Mouse (Mus musculus) heart, embryonic 16.5 days (tissue): ENCODE data around the gene Sgta. TPM values are rescaled to one million over a fixed set of nuclear protein-coding genes. Genes with fewer than 3 reads are reported as not detected.

Experiments used
- ATAC-seq: fragments of 200-750 bp; cut with Nextera tagmentation; replicated peaks from 2 replicates; pipeline ENCODE4 v1.8.0; 2017; ENCODE audit warnings: moderate number of reproducible peaks; ENCODE audit not compliant: insufficient read depth, low FRiP score; ENCODE audit errors: extremely low read depth
- H3K27ac ChIP-seq: fragments of 300-500 bp; sonication (generic); 2 replicates; pipeline ENCODE4 v1.5.1; 2014; ENCODE audit warnings: mild to moderate bottlenecking, low read length, control low read depth, moderate library complexity
- H3K27me3 ChIP-seq: fragments of 300-500 bp; sonication (generic); 2 replicates; pipeline ENCODE4 v1.6.1; 2014; ENCODE audit warnings: low read length, mixed read lengths; ENCODE audit not compliant: control insufficient read depth, insufficient read depth
- H3K36me3 ChIP-seq: fragments of 300-500 bp; sonication (generic); 2 replicates; pipeline ENCODE4 v1.6.1; 2014; ENCODE audit not compliant: control insufficient read depth, insufficient read depth
- H3K4me1 ChIP-seq: fragments of 300-500 bp; sonication (generic); 2 replicates; pipeline ENCODE4 v1.6.1; 2014; ENCODE audit warnings: low read length, mixed read lengths; ENCODE audit not compliant: control insufficient read depth, insufficient read depth
- H3K4me2 ChIP-seq: fragments of 300-500 bp; sonication (generic); 2 replicates; pipeline ENCODE4 v1.6.1; 2014; ENCODE audit warnings: low read depth, mild to moderate bottlenecking, control low read depth, low read length
- H3K4me3 ChIP-seq: fragments of 300-500 bp; sonication (generic); 2 replicates; pipeline ENCODE4 v1.5.1; 2014; ENCODE audit warnings: mild to moderate bottlenecking, control low read depth, low read length
- H3K9ac ChIP-seq: fragments of 300-500 bp; sonication (generic); 2 replicates; pipeline ENCODE4 v1.6.1; 2014; ENCODE audit warnings: low read length, control low read depth
- H3K9me3 ChIP-seq: fragments of 300-500 bp; sonication (generic); replicated peaks from 2 replicates; pipeline ENCODE4 v1.6.1; 2016; ENCODE audit warnings: low read length; ENCODE audit not compliant: control insufficient read depth
- WGBS: fragments of 180-500 bp; shearing (Covaris S2); extraction: QIAGEN DNeasy Blood & Tissue Kit; methylation state at CpG from one replicate; pipeline ENCODE4 v1.1.7; 2014; 5-methylcytosine and 5-hydroxymethylcytosine counted together
- polyA plus RNA-seq: library from polyadenylated mRNA; unstranded; fragments of >200 nt; fragmentation: Nextera tagmentation; extraction: Ambion mirVana; gene quantifications from 2 replicates; pipeline ENCODE4 v1.2.1, GENCODE M21; 2015

Gene Sgta
- 166 and 174 TPM in 2 replicates for polyA plus RNA-seq

DNA sequence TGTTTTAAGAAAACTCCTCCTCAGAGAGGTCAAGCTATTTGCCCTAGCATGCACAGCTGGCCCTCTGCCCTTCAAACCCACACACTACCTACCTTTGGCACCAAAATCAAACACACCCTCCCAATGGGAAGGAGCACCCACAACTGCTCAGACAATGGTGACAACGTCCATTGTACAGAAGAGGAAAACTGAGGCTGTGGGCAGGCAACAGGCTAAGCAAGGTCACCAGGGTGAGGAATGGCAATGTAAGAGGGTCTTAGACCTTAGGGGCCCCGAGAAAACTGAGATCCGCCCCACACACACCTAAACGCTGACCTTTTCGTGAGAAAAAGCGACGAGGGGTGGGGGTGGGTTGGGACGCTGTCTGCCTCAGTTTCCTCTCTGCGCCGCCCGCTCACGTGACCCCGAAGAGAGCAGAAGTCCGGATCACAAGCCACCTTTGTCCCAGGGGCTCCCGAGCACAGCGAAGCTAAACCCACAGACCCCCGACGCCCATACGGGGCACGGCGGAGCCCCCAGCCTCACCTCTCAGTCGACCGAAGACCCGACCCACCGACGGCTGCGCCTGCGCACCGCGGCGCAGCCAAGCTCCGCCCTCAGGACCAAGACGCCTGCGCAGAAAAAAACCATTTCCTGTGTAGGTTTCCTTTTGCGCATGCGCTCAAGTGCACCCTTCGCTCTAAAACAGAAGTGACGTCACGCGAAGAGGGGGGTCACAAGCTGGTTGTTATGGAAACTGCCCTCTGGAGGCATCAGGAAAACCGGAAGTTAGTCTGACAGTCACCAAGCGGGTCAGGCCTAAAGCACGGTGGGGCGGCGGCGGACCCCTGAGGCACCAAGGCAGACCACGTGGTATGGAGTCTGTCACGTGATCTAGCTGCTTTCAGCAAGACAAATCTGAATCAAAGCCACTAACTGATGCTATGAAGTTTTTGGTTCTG lies at the start of gene Sgta:
Gene Sgta, minus strand, starts transcription at position 579 of the 941 bp plus-strand sequence.
- WGBS: under 1% methylated on average over 48 of the region's 48 CpGs
- ATAC-seq: peak; percentile 95
- Histone ChIP-seq H3K9ac (peak within 1 kb of the TSS; percentile 92), H3K4me2 (peak within 1 kb of the TSS; percentile 86), H3K4me1 (peaks cover 13% of the 10 kb centered on the region), H3K27ac (peak within 1 kb of the TSS; percentile 68; the same call in 1 of the 2 replicates), H3K4me3 (peak within 1 kb of the TSS; percentile 88), H3K27me3 (no peaks in the 10 kb centered on the region), H3K36me3 (no peaks in the 10 kb centered on the region), H3K9me3 (no peaks in the 10 kb centered on the region)

DNA sequence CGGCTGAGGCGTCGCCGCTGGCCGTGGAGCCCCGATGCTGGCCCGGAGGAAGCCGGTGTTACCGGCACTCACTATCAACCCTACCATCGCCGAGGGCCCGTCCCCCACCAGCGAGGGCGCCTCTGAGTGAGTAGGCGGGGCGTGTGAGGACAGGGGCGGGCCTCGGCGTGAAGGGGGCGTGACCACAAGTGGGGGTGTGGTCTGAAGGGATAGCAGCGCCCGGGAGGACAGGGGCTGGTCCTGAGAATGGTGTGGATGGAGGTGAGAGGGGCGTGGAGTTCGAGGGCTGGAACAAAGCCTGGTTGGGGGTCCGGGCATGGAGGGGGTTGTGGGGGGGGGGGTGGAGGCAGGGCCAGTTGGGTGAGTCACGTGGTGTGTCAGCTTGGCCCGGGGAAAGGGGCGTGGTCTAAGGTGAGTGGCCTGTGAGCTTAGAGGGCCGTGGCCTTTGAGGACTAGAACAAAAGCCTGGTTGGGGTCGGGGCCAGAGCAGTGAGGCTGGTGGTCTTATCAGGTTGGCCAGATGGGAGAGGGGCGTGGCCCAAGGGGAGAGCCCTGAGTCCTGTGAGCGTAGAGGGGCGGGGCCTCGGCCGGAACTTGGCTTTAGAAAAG lies 46.2 kb upstream of the Sgta start:
- Histone ChIP-seq H3K4me1 (peaks cover 14% of the 10 kb centered on the region), H3K4me3 (peak overlapping the region; percentile 75), H3K36me3 (peaks cover 26% of the 10 kb centered on the region), H3K9ac (peak overlapping the region; percentile 86), H3K27me3 (no peaks in the 10 kb centered on the region), H3K4me2 (peak overlapping the region; percentile 90), H3K9me3 (no peaks in the 10 kb centered on the region), H3K27ac (peak overlapping the region; percentile 96)
- under 1% methylated on average over 26 of the region's 35 CpGs for WGBS
- ATAC-seq: peak; percentile 87

DNA sequence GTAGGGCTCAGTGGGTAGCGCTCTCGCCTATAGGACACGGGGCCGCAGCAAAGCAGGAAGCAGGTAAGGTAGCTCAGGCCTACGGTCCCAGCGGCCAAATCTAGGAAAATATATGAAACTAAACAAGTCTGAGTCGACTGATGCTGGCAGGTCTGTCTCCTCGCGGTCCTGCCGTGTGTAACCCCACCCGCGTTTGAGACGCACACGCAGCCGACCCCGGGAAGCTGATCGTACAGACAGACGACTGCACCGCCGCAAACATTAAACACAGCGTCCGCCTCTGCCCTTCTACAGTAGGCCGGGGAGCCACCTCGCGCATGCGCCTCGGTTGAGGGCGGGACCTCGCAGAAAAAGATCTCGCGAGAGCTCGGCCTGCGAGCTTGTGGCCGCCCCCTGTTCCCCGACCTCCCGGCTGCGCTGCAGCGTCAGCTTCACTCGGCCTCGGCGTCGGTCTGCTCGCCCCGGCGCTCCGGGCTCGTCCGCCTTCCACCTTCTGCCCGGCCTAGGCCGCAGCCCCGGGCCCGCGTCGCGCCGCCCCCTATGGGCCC lies 45.7 kb upstream of the Sgta start, which contains the start of gene Map2k2:
Gene Map2k2, plus strand, starts transcription at position 351 of the 548 bp plus-strand sequence.
- H3K9ac ChIP-seq: peak within 1 kb of the TSS; percentile 86
- WGBS: under 1% methylated on average over 56 of the region's 56 CpGs
- H3K4me1 ChIP-seq: peaks cover 14% of the 10 kb centered on the region
- peak within 1 kb of the TSS; percentile 90 for H3K4me2 ChIP-seq
- H3K4me3 ChIP-seq: peak within 1 kb of the TSS; percentile 75
- H3K27ac ChIP-seq: peak within 1 kb of the TSS; percentile 96
- ATAC-seq: peak; percentile 95
- no peaks in the 10 kb centered on the region for H3K9me3 ChIP-seq
- no peaks in the 10 kb centered on the region for H3K27me3 ChIP-seq
- H3K36me3 ChIP-seq: peaks cover 21% of the 10 kb centered on the region

DNA sequence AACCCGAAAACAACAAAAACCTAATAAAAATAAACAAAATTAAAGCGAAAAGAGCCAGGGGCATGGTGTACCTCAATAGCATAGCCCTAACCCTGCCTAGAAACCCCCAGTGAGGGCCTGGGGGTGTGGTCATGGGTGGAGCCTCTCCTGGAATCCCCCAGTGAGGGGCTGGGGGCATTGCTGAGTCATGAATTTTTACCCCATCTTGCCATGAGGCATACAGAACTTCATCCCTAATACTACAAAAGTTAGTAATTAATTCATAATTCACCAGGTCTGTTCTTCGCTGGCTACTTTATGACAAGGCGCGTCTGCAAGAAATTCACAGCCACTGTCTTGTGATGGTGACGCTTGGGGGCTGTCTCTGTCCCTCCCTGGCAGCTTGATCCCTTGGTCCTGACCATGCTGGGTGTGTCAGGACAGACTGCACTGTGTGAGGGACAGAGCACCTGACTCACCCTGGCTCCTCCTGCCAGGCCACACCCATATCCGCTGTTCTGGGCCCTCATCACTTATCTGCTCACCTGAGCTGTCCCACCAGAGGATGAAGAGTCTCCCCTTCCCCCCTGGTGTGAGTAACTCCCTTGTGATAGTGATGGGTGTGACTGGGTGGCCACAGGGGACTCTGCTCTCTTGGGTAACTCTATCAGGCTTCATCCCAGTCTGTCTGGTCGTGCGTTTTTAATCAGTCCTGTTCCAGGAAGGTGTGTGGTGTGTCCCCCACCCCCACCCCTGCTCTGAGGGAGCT lies 35.1 kb upstream of the Sgta start:
- ATAC-seq: no peak
- WGBS: 54% methylated on average over 9 of the region's 9 CpGs
- no peaks in the 10 kb centered on the region for H3K36me3 ChIP-seq
- no peak overlapping the region for H3K4me2 ChIP-seq
- no peaks in the 10 kb centered on the region; the same call in 1 of the 2 replicates for H3K27me3 ChIP-seq
- no peaks in the 10 kb centered on the region for H3K4me1 ChIP-seq
- no peak overlapping the region for H3K4me3 ChIP-seq
- peaks cover 4% of the 10 kb centered on the region; the same call in 1 of the 2 replicates for H3K9me3 ChIP-seq
- H3K9ac ChIP-seq: no peak overlapping the region
- H3K27ac ChIP-seq: no peak overlapping the region

DNA sequence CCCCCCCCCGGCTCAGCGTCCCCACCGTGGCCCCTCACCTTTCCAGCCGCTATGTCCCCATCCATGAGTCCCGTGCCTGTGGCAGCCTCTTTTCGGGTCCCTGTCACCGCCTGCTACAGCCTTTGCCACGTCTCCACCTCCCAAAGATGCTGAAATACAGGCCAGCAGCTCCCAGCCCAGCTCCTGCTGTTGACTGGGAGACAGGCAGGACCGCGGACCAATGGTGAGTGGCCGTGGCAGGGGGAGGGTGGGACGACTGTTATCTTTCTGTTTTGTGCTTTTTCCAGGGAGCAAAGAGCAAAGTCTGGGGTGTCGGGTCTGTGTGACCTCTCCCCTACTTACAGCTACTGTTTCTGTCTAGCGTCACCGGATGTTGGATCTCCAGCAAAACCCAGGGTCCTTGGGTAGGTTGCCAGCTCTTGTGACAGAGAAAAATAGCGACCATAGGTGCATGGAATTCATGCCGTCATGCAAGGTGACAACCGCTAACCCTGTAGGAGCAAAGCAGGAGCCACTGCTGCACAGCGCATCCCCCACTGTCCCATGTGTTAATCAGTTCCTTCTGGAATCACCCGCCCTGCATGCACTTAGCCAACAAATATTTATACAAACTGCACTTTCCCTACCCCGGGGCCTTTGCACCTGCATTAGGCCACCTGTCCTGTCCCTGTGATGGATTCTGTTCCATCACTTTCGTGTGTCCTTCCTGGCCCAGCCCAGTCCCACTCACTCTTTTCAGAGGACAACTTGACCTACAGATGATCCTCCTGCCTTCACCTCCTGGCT lies 32.7 kb upstream of the Sgta start:
- no peaks in the 10 kb centered on the region; the same call in 1 of the 2 replicates for H3K27me3 ChIP-seq
- H3K4me3 ChIP-seq: no peak overlapping the region
- ATAC-seq: no peak
- peaks cover 4% of the 10 kb centered on the region; the same call in 1 of the 2 replicates for H3K9me3 ChIP-seq
- no peak overlapping the region for H3K27ac ChIP-seq
- H3K36me3 ChIP-seq: no peaks in the 10 kb centered on the region
- no peak overlapping the region for H3K4me2 ChIP-seq
- 42% methylated on average over 22 of the region's 22 CpGs for WGBS
- H3K4me1 ChIP-seq: no peaks in the 10 kb centered on the region
- no peak overlapping the region for H3K9ac ChIP-seq

DNA sequence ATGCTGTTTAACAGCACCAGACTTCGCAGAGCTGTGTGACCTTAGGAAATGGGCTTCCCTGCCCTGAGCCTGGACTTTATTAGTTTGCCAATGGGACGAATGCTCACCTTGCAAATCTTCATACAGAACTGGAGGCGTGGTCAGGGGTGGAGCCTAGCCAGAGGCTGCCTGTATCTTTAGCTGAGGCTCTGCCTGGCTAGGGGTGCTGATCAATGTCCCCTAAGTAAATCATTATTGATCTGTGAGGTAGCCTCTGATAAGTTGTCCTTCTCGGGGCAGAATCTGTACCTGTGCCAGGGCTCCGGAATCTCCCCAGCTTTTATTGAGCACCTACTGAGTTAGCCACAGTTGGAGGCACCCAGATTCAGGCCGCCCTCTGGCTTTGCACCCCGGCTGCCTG lies 30.6 kb upstream of the Sgta start:
- 71% methylated on average over 7 of the region's 7 CpGs for WGBS
- no peaks in the 10 kb centered on the region for H3K36me3 ChIP-seq
- H3K4me2 ChIP-seq: no peak overlapping the region
- H3K9me3 ChIP-seq: no peaks in the 10 kb centered on the region; the same call in 1 of the 2 replicates
- H3K4me1 ChIP-seq: no peaks in the 10 kb centered on the region
- H3K27me3 ChIP-seq: no peaks in the 10 kb centered on the region; the same call in 1 of the 2 replicates
- no peak for ATAC-seq
- H3K4me3 ChIP-seq: no peak overlapping the region
- H3K27ac ChIP-seq: no peak overlapping the region
- H3K9ac ChIP-seq: no peak overlapping the region

DNA sequence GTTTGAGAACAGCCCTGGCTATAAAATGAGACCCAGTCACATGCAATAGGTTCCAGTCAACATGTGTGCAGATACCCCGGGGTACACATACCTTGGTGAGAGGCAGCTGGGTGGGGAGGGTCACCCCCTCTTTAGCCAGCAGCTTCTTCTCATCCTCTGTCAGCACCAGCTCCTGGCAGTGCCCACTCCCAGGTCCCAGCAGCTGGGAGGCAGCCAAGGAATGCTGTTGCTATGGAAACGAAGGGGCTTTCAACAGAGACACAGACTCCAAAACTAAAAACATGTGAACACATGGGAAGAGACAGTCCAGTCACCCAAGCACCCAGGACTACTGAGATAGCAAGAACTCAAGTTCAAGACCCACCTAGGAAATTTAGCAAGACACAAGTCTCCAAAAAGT lies 29.2 kb upstream of the Sgta start:
- ATAC-seq: no peak
- Histone ChIP-seq H3K36me3 (no peaks in the 10 kb centered on the region), H3K9ac (no peak overlapping the region), H3K27me3 (no peaks in the 10 kb centered on the region; the same call in 1 of the 2 replicates), H3K4me3 (no peak overlapping the region), H3K4me2 (no peak overlapping the region), H3K4me1 (no peaks in the 10 kb centered on the region), H3K27ac (no peak overlapping the region), H3K9me3 (no peaks in the 10 kb centered on the region; the same call in 1 of the 2 replicates)
- 32% methylated on average over 2 of the region's 2 CpGs for WGBS

DNA sequence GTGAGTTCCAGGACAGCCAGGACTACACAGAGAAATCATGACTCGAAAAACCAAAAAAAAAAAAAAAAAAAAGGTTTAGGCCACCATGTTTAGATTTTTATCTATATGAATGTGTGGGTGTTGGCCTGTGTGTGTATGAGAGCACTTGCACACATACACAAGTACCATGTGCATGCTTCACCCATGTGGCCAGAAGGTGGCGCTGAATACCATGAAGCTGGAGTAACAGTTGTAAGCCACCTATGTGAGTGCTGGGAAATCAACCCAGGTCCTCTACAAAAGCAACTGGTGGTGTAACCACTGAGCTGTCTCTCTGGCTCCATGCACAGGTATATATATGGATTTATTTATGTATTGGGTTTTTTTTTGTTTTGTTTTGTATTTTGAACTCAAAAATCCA lies 27.0 kb upstream of the Sgta start:
- H3K27me3 ChIP-seq: no peaks in the 10 kb centered on the region
- no peaks in the 10 kb centered on the region; the same call in 1 of the 2 replicates for H3K9me3 ChIP-seq
- no peak overlapping the region for H3K27ac ChIP-seq
- H3K9ac ChIP-seq: no peak overlapping the region
- no peak overlapping the region for H3K4me3 ChIP-seq
- no peak overlapping the region for H3K4me2 ChIP-seq
- H3K4me1 ChIP-seq: no peaks in the 10 kb centered on the region
- ATAC-seq: no peak
- WGBS: 48% methylated on average over 2 of the region's 2 CpGs
- H3K36me3 ChIP-seq: no peaks in the 10 kb centered on the region; the same call in 1 of the 2 replicates
